Mouse (Mus musculus) CH12.LX (cell line): ENCODE measurements around the gene Tmem266.

Experiments
- CTCF ChIP-seq, 2 experiments: IDR thresholded peaks in 1 of 2; conservative IDR thresholded peaks in 1 of 2; 2 replicates each; pipeline ENCODE4 v1.5.1; 2011 to 2012; ENCODE audit warnings: low read depth in 2 of 2, low read length in 2 of 2, improper control_type of control experiment in 1 of 2, inconsistent platforms in 1 of 2, mild to moderate bottlenecking in 1 of 2, moderate library complexity in 1 of 2
- MAFK ChIP-seq: IDR thresholded peaks from 2 replicates; pipeline ENCODE4 v1.6.1; 2011; ENCODE audit warnings: low read length, improper control_type of control experiment; ENCODE audit not compliant: insufficient replicate concordance
- MXI1 ChIP-seq: IDR thresholded peaks from 2 replicates; pipeline ENCODE4 v1.6.1; 2011; ENCODE audit warnings: mild to moderate bottlenecking, low read depth, low read length, improper control_type of control experiment
- RCOR1 ChIP-seq: conservative IDR thresholded peaks from 2 replicates; pipeline ENCODE4 v1.6.1; 2012; ENCODE audit warnings: low read depth, mild to moderate bottlenecking, inconsistent platforms, low read length, improper control_type of control experiment
- TCF12 ChIP-seq: IDR thresholded peaks from 2 replicates; pipeline ENCODE4 v1.6.1; 2014; ENCODE audit warnings: low read depth, mild to moderate bottlenecking, inconsistent platforms, low read length, improper control_type of control experiment
- ZC3H11A ChIP-seq: IDR thresholded peaks from 2 replicates; pipeline ENCODE4 v1.6.1; 2012; ENCODE audit warnings: low read depth, mild to moderate bottlenecking, inconsistent platforms, low read length, improper control_type of control experiment

- TF ChIP-seq ZC3H11A (no peak), TCF12 (no peak), RCOR1 (no peak), CTCF (conservative IDR thresholded peaks at IDR 0.05 in 1 of 2, IDR thresholded peaks at IDR 0.05 in 1 of 2; ENCODE audit: low read depth in 2 of 2, low read length in 2 of 2) (no peak), MXI1 (no peak), MAFK (no peak)
Measured at GRCm38 (mm10) chr9:55447509-55447908, 120.8 kb downstream of the Tmem266 start.
